Mouse (Mus musculus): Measurements from ENCODE around the gene Olfr672. TPM values are rescaled to one million over a fixed set of nuclear protein-coding genes. Genes with fewer than 3 reads are reported as not detected.
"Not testable (repeated sequence)": the region's sequence is repeated elsewhere in the genome, so short reads cannot be mapped to it uniquely, and the experiment has no call there.

Olfr672 gene
- not detected for total RNA-seq (2018; cell fraction: chromatin; rRNA removed)
- not detected for total RNA-seq (2018; cell fraction: cytosol; rRNA removed)
- total RNA-seq (2018; cell fraction: nucleus; rRNA removed): not detected
- polyA plus RNA-seq (2018): not detected in 3 replicates

GRCm38 (mm10) chr7:105001929-105002328, at the start of gene Olfr672:
Olfr672 (minus strand) TSS chr7:105002029.
- Histone ChIP-seq H3K79me2 (ENCODE audit: inconsistent target) (no peaks in the 10 kb centered on the region), H3K4me3 (ENCODE audit: inconsistent target) (no peak within 1 kb of the TSS), H3K27ac (no peak within 1 kb of the TSS), H3K36me3 (ENCODE audit: inconsistent target) (no peaks in the 10 kb centered on the region)

GRCm38 (mm10) chr7:105033836-105034235, 32.0 kb upstream of the Olfr672 start:
- 65% methylated on average over 5 of the region's 5 CpGs for WGBS (ENCODE audit: missing documents)
- not testable (repeated sequence) for H3K4me3 ChIP-seq (ENCODE audit: inconsistent target); H3K79me2 ChIP-seq (ENCODE audit: inconsistent target); H3K27ac ChIP-seq; H3K36me3 ChIP-seq (ENCODE audit: inconsistent target)

GRCm38 (mm10) chr7:105032398-105032797, 30.6 kb upstream of the Olfr672 start, which contains the start of gene Olfr676:
Olfr676 (plus strand) TSS chr7:105032698.
- no peak within 1 kb of the TSS for H3K4me3 ChIP-seq (ENCODE audit: inconsistent target)
- H3K27ac ChIP-seq: no peak within 1 kb of the TSS
- H3K79me2 ChIP-seq (ENCODE audit: inconsistent target): no peaks in the 10 kb centered on the region
- no peaks in the 10 kb centered on the region for H3K36me3 ChIP-seq (ENCODE audit: inconsistent target)

GRCm38 (mm10) chr7:105028360-105028759, 26.5 kb upstream of the Olfr672 start, which contains the start of gene Olfr675:
Olfr675 (minus strand) TSS chr7:105028460.
- H3K27ac ChIP-seq: no peak within 1 kb of the TSS
- WGBS (ENCODE audit: missing documents): 88% methylated on average over 1 of the region's 1 CpGs
- H3K4me3 ChIP-seq (ENCODE audit: inconsistent target): no peak within 1 kb of the TSS
- H3K79me2 ChIP-seq (ENCODE audit: inconsistent target): no peaks in the 10 kb centered on the region
- no peaks in the 10 kb centered on the region for H3K36me3 ChIP-seq (ENCODE audit: inconsistent target)

GRCm38 (mm10) chr7:105022530-105022929, 20.7 kb upstream of the Olfr672 start:
- whole genome bisulfite sequencing (ENCODE audit: missing documents): 75% methylated on average over 1 of the region's 1 CpGs
- no peak overlapping the region for H3K27ac ChIP-seq
- H3K36me3 ChIP-seq (ENCODE audit: inconsistent target): no peaks in the 10 kb centered on the region
- H3K4me3 ChIP-seq (ENCODE audit: inconsistent target): no peak overlapping the region
- H3K79me2 ChIP-seq (ENCODE audit: inconsistent target): no peaks in the 10 kb centered on the region

GRCm38 (mm10) chr7:104979026-104979425, 22.8 kb downstream of the Olfr672 start, which contains the start of gene Olfr671:
Olfr671 (minus strand) TSS chr7:104979126.
- WGBS (ENCODE audit: missing documents): 85% methylated on average over 1 of the region's 1 CpGs
- H3K36me3 ChIP-seq (ENCODE audit: inconsistent target): no peaks in the 10 kb centered on the region
- no peak within 1 kb of the TSS for H3K27ac ChIP-seq
- no peak within 1 kb of the TSS for H3K4me3 ChIP-seq (ENCODE audit: inconsistent target)
- H3K79me2 ChIP-seq (ENCODE audit: inconsistent target): no peaks in the 10 kb centered on the region

- not testable (repeated sequence) for H3K79me2 ChIP-seq (ENCODE audit: inconsistent target); H3K27ac ChIP-seq; H3K36me3 ChIP-seq (ENCODE audit: inconsistent target); H3K4me3 ChIP-seq (ENCODE audit: inconsistent target)
- 90% methylated on average over 1 of the region's 2 CpGs for WGBS (ENCODE audit: missing documents)
These were observed 29.3 kb downstream of the Olfr672 start for GRCm38 (mm10) chr7:104972507-104972906.

GRCm38 (mm10) chr7:104962520-104962919, 39.3 kb downstream of the Olfr672 start, which contains the start of gene Olfr670:
Olfr670 (minus strand) TSS chr7:104962620.
- no peak within 1 kb of the TSS for H3K4me3 ChIP-seq (ENCODE audit: inconsistent target)
- no peaks in the 10 kb centered on the region for H3K36me3 ChIP-seq (ENCODE audit: inconsistent target)
- H3K79me2 ChIP-seq (ENCODE audit: inconsistent target): no peaks in the 10 kb centered on the region
- H3K27ac ChIP-seq: no peak within 1 kb of the TSS
- 36% methylated on average over 1 of the region's 1 CpGs for WGBS (ENCODE audit: missing documents)

GRCm38 (mm10) chr7:104950234-104950633, 51.6 kb downstream of the Olfr672 start:
- not testable (repeated sequence) for H3K79me2 ChIP-seq (ENCODE audit: inconsistent target); H3K27ac ChIP-seq; H3K4me3 ChIP-seq (ENCODE audit: inconsistent target); H3K36me3 ChIP-seq (ENCODE audit: inconsistent target)
- 96% methylated on average over 10 of the region's 16 CpGs for WGBS (ENCODE audit: missing documents)

Other genes starting within 250 kb of the Olfr672 start
- gene Usp17le, start 224.6 kb downstream of the Olfr672 start, polyA plus RNA-seq (2018): not detected in 3 replicates
- gene Usp17lb, start 159.4 kb downstream of the Olfr672 start, polyA plus RNA-seq (2018): not detected in 3 replicates
- gene Usp17la, start 145.0 kb downstream of the Olfr672 start, polyA plus RNA-seq (2018): not detected in 3 replicates
- gene Olfr665, start 124.0 kb downstream of the Olfr672 start, polyA plus RNA-seq (2018): not detected in 3 replicates
- not detected in 3 replicates for gene Olfr666, start 106.1 kb downstream of the Olfr672 start, polyA plus RNA-seq (2018)
- not detected in 3 replicates for gene Olfr667, start 80.5 kb downstream of the Olfr672 start, polyA plus RNA-seq (2018)
- not detected in 3 replicates for gene Olfr668, start 74.0 kb downstream of the Olfr672 start, polyA plus RNA-seq (2018)
- gene Olfr669, start 67.8 kb downstream of the Olfr672 start, polyA plus RNA-seq (2018): not detected in 3 replicates
- not detected in 3 replicates for gene Olfr670, start 39.4 kb downstream of the Olfr672 start, polyA plus RNA-seq (2018)
- gene Olfr671, start 22.9 kb downstream of the Olfr672 start, polyA plus RNA-seq (2018): not detected in 3 replicates
- not detected in 3 replicates for gene Olfr675, start 26.4 kb upstream of the Olfr672 start, polyA plus RNA-seq (2018)
- not detected in 3 replicates for gene Olfr676, start 30.7 kb upstream of the Olfr672 start, polyA plus RNA-seq (2018)
- gene Olfr677, start 49.3 kb upstream of the Olfr672 start, polyA plus RNA-seq (2018): not detected in 3 replicates
- gene Olfr678, start 62.4 kb upstream of the Olfr672 start, polyA plus RNA-seq (2018): not detected in 3 replicates
- gene Olfr679, start 79.2 kb upstream of the Olfr672 start, polyA plus RNA-seq (2018): not detected in 3 replicates
- not detected in 3 replicates for gene Olfr680-ps1, start 90.8 kb upstream of the Olfr672 start, polyA plus RNA-seq (2018)
- not detected in 3 replicates for gene Olfr681, start 114.8 kb upstream of the Olfr672 start, polyA plus RNA-seq (2018)
- gene Olfr683, start 145.0 kb upstream of the Olfr672 start, polyA plus RNA-seq (2018): not detected in 3 replicates
- not detected in 3 replicates for gene Olfr684, start 161.6 kb upstream of the Olfr672 start, polyA plus RNA-seq (2018)
- gene Olfr685, start 184.0 kb upstream of the Olfr672 start, polyA plus RNA-seq (2018): not detected in 3 replicates
- gene Olfr686, start 205.5 kb upstream of the Olfr672 start, polyA plus RNA-seq (2018): not detected in 3 replicates